Mouse (Mus musculus) left cerebral cortex, adult 2 months (tissue): Measurements from ENCODE around the gene Cpne5. TPM values are rescaled to one million over a fixed set of nuclear protein-coding genes. Genes with fewer than 3 reads are reported as not detected.

Source experiments
- DNase-seq, 2 experiments: peaks; one replicate each; pipeline ENCODE4 v3.0.0; 2021 to 2022; ENCODE audit warnings: low spot score in 2 of 2, mixed read lengths in 1 of 2; ENCODE audit errors: extremely low spot score in 1 of 2
- H3K27ac ChIP-seq: fragments of 200-600 bp; 2 replicates; pipeline ENCODE4 v1.8.1; 2022
- H3K4me3 ChIP-seq: fragments of 200-600 bp; 2 replicates; pipeline ENCODE4 v1.8.1; 2022
- CTCF ChIP-seq: fragments of 200-600 bp; IDR thresholded peaks from 2 replicates; pipeline ENCODE4 v1.8.1; 2022; ENCODE audit warnings: antibody characterized with exemption, mild to moderate bottlenecking, moderate library complexity
- intact Hi-C: fragments of 180-260 bp; cut with DNase I; formaldehyde crosslinking; loops from one replicate; pipeline ENCODE4 v1.15.1; 2025
- total RNA-seq, 2 experiments: library from RNA; stranded (reverse); gene quantifications; 2 replicates each; pipeline ENCODE4 v1.2.3; 2021

Gene Cpne5
- total RNA-seq, 2 experiments from 2014 or later = 141 to 148 TPM

- no peak overlapping the region for H3K27ac ChIP-seq
- H3K4me3 ChIP-seq = no peak overlapping the region
- intact Hi-C loops = no loop called here
- TF ChIP-seq CTCF = no peak
- no peak for DNase-seq
These were observed 94.7 kb downstream of the Cpne5 start for GRCm38 (mm10) chr17:29143266-29143665.

- Histone ChIP-seq H3K4me3 (no peak overlapping the region), H3K27ac (no peak overlapping the region)
- no peak for DNase-seq
- no peak for TF ChIP-seq CTCF
- intact Hi-C loops = no loop called here
These were observed 96.4 kb downstream of the Cpne5 start for GRCm38 (mm10) chr17:29141577-29141976.

DNA sequence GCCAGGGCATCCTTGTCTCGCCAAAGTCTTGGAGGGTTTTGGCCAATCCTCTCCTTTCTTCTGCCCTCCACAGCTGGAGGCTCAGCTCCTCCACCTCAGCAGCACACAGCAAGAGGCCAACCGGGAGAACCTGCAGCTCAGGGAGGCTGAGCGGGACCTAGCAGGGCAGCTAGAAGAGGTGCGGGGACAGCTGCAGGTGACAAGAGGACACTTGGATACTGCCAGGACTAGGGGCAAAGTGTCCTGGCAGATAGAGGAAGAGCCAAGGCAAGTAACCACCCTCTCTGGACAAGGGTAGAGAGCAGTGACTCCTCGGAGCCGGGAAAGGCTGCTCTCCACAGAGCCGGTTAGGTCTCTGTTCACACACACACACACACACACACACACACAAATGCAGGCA, 100.1 kb downstream of the Cpne5 start:
- H3K27ac ChIP-seq = no peak overlapping the region
- H3K4me3 ChIP-seq = no peak overlapping the region
- intact Hi-C loops = no loop called here
- no peak for DNase-seq
- TF ChIP-seq CTCF = no peak

GRCm38 (mm10) chr17:29136236-29136635, 101.7 kb downstream of the Cpne5 start:
- H3K4me3 ChIP-seq = no peak overlapping the region
- no peak overlapping the region for H3K27ac ChIP-seq
- intact Hi-C loops = no loop called here
- TF ChIP-seq CTCF = no peak
- DNase-seq = no peak

GRCm38 (mm10) chr17:29135066-29135465, 102.9 kb downstream of the Cpne5 start:
- Histone ChIP-seq H3K27ac (no peak overlapping the region), H3K4me3 (no peak overlapping the region)
- TF ChIP-seq CTCF = no peak
- intact Hi-C loops = no loop called here
- no peak for DNase-seq

- TF ChIP-seq CTCF = no peak
- H3K27ac ChIP-seq = no peak overlapping the region
- intact Hi-C loops = no loop called here
- DNase-seq = no peak
- no peak overlapping the region for H3K4me3 ChIP-seq
These were observed 108.6 kb downstream of the Cpne5 start for GRCm38 (mm10) chr17:29129341-29129740.

- H3K4me3 ChIP-seq = no peak overlapping the region
- no peak for TF ChIP-seq CTCF
- intact Hi-C loops = no loop called here
- no peak overlapping the region for H3K27ac ChIP-seq
- no peak for DNase-seq
These were observed 111.4 kb downstream of the Cpne5 start for GRCm38 (mm10) chr17:29126561-29126960.

- intact Hi-C loops = no loop called here
- Histone ChIP-seq H3K27ac (no peak overlapping the region), H3K4me3 (no peak overlapping the region)
- no peak for DNase-seq
- no peak for TF ChIP-seq CTCF
These were observed 114.3 kb downstream of the Cpne5 start for GRCm38 (mm10) chr17:29123578-29124174.

DNA sequence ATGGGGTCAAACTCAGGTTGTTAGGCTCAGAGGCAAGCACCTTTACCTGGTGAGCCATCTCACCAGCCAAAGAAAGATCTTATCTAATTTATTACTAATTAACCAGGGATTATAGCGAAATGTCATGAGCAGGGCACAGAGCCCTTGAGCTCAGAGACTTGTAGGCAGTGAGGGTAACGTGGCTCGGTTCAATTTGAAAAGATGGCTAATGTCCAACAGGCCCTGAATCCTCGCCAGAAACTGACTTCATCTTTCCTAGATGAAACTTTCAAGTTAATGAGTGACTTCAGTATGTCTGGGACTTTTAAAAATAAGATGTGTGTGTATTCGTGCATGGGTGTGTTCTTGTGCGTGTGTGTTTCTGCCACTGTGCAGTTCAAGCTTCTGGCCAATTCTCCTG, 115.2 kb downstream of the Cpne5 start:
- no peak for TF ChIP-seq CTCF
- H3K4me3 ChIP-seq = no peak overlapping the region
- intact Hi-C loops = no loop called here
- no peak for DNase-seq
- no peak overlapping the region for H3K27ac ChIP-seq

DNA sequence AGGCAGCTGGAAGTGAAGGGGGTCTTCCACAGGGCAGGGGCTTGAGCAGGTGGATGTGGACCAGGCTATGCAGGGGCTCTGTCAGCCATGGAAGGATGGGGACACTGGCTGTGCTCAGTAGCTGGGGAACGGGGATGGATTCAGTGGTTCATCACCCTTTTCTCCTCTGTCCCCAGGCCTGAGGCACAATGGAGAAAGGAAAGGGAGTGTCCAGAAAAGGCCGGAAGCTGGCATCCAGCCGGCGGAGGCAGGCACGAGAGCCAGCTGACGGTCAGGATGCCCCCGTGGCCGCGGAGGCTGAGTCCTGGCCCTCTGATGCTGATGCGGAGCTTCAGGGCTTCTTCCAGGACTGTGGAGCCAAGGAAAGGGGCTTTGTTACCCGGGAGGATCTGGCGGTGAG, 117.3 kb downstream of the Cpne5 start:
- no peak for DNase-seq
- no peak for TF ChIP-seq CTCF
- H3K27ac ChIP-seq = no peak overlapping the region
- H3K4me3 ChIP-seq = no peak overlapping the region
- intact Hi-C loops = no loop called here

DNA sequence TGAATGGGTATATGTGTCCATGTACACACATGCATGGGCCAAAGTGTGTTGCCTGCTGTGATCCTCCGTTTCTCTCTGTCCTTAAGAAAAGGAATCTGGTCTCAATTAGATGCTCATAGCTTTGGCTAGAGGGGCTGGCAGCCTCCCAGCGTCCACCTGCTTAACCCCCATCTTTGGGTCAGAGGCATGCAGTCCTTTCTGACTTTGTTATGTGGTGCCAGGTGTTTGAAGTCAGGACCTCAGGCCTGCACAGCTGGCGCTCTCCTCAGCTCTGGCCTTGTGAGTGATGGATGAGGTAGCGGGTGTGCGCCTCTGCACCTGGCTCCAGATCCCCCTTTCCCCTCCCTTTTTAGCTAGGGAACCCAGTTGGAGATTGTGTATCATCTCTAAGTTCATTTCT, 119.9 kb downstream of the Cpne5 start:
- Histone ChIP-seq H3K27ac (no peak overlapping the region), H3K4me3 (no peak overlapping the region)
- no peak for DNase-seq
- no peak for TF ChIP-seq CTCF
- intact Hi-C loops = loop anchor here (10.0 kb wide), 1 partner anchor 257 kb away; no protein-coding TSS in a partner anchor

- H3K4me3 ChIP-seq = no peak overlapping the region
- intact Hi-C loops = loop anchor here (10.0 kb wide), 1 partner anchor 258 kb away; no protein-coding TSS in a partner anchor
- DNase-seq = no peak
- no peak for TF ChIP-seq CTCF
- no peak overlapping the region for H3K27ac ChIP-seq
These were observed 120.8 kb downstream of the Cpne5 start for GRCm38 (mm10) chr17:29117006-29117648.

- no peak overlapping the region for H3K4me3 ChIP-seq
- no peak overlapping the region for H3K27ac ChIP-seq
- intact Hi-C loops = loop anchor here (10.0 kb wide), 1 partner anchor 259 kb away; no protein-coding TSS in a partner anchor
- no peak for TF ChIP-seq CTCF
- DNase-seq = no peak
These were observed 121.9 kb downstream of the Cpne5 start for GRCm38 (mm10) chr17:29116023-29116422.
